Mouse (Mus musculus) forebrain, embryonic 12.5 days (tissue): ENCODE measurements at regions not wholly inside any gene's neighbourhood (a gene's known extent, or its start where the extent isn't known, plus 50 kb on each side); places are given as distances from the start of the nearest gene placed in this dataset.

ENCODE experiments used
- ATAC-seq: fragments of 200-750 bp; cut with Nextera tagmentation; 2 replicates; pipeline ENCODE4 v1.8.0; 2017; ENCODE audit warnings: moderate TSS enrichment; ENCODE audit not compliant: low FRiP score
- H3K27ac ChIP-seq: fragments of 300-500 bp; sonication (generic); 2 replicates; pipeline ENCODE4 v1.5.1; 2016; ENCODE audit warnings: mild to moderate bottlenecking
- H3K27me3 ChIP-seq: fragments of 300-500 bp; sonication (generic); 2 replicates; pipeline ENCODE4 v1.6.1; 2016; ENCODE audit warnings: mild to moderate bottlenecking
- H3K36me3 ChIP-seq: fragments of 300-500 bp; sonication (generic); replicated peaks from 2 replicates; pipeline ENCODE4 v1.6.1; 2016; ENCODE audit warnings: mild to moderate bottlenecking
- H3K4me1 ChIP-seq: fragments of 300-500 bp; sonication (generic); 2 replicates; pipeline ENCODE4 v1.6.1; 2016
- H3K4me2 ChIP-seq: fragments of 300-500 bp; sonication (generic); 2 replicates; pipeline ENCODE4 v1.6.1; 2016; ENCODE audit warnings: mild to moderate bottlenecking, moderate library complexity
- H3K4me3 ChIP-seq: fragments of 300-500 bp; sonication (generic); replicated peaks from 2 replicates; pipeline ENCODE4 v1.5.1; 2016; ENCODE audit warnings: mild to moderate bottlenecking
- H3K9ac ChIP-seq: fragments of 300-500 bp; sonication (generic); 2 replicates; pipeline ENCODE4 v1.6.1; 2016; ENCODE audit warnings: mild to moderate bottlenecking
- H3K9me3 ChIP-seq: fragments of 300-500 bp; sonication (generic); 2 replicates; pipeline ENCODE4 v1.6.1; 2016
- WGBS: fragments of 180-500 bp; shearing (Covaris S2); methylation state at CpG from one replicate; pipeline ENCODE4 v1.1.7; 2016; 5-methylcytosine and 5-hydroxymethylcytosine counted together

- Histone ChIP-seq H3K4me3 (no peak overlapping the region), H3K9ac (no peak overlapping the region), H3K36me3 (no peaks in the 10 kb centered on the region), H3K4me1 (peaks cover 12% of the 10 kb centered on the region), H3K27ac (no peak overlapping the region; the same call in 1 of the 2 replicates), H3K27me3 (peaks cover 5% of the 10 kb centered on the region; the same call in 1 of the 2 replicates), H3K4me2 (no peak overlapping the region), H3K9me3 (no peaks in the 10 kb centered on the region)
- ATAC-seq = peak; percentile 77; the same call in 1 of the 2 replicates
- WGBS = 55% methylated on average over 5 of the region's 5 CpGs
Observed at GRCm38 (mm10) chr3:147442925-147443690, 590.9 kb downstream of the Ttll7 start.

- Histone ChIP-seq H3K4me1 (peaks cover 12% of the 10 kb centered on the region), H3K4me3 (no peak overlapping the region), H3K9me3 (no peaks in the 10 kb centered on the region), H3K27ac (no peak overlapping the region; the same call in 1 of the 2 replicates), H3K36me3 (no peaks in the 10 kb centered on the region), H3K27me3 (peaks cover 5% of the 10 kb centered on the region; the same call in 1 of the 2 replicates), H3K9ac (no peak overlapping the region), H3K4me2 (no peak overlapping the region)
- ATAC-seq = peak; percentile 50
Observed at GRCm38 (mm10) chr3:147443691-147443960, 591.5 kb downstream of the Ttll7 start.

GRCm38 (mm10) chr3:147444005-147444763 is 592.0 kb downstream of the Ttll7 start:
- Histone ChIP-seq H3K27me3 (peaks cover 5% of the 10 kb centered on the region; the same call in 1 of the 2 replicates), H3K4me1 (peaks cover 12% of the 10 kb centered on the region), H3K4me2 (no peak overlapping the region), H3K9ac (no peak overlapping the region), H3K36me3 (no peaks in the 10 kb centered on the region), H3K9me3 (no peaks in the 10 kb centered on the region), H3K4me3 (no peak overlapping the region), H3K27ac (no peak overlapping the region)
- 72% methylated on average over 10 of the region's 10 CpGs for WGBS
- no peak for ATAC-seq

- Histone ChIP-seq H3K27me3 (peaks cover 5% of the 10 kb centered on the region; the same call in 1 of the 2 replicates), H3K36me3 (no peaks in the 10 kb centered on the region), H3K9ac (no peak overlapping the region), H3K27ac (no peak overlapping the region), H3K4me3 (no peak overlapping the region), H3K4me1 (peaks cover 12% of the 10 kb centered on the region), H3K9me3 (no peaks in the 10 kb centered on the region), H3K4me2 (no peak overlapping the region)
- WGBS = 85% methylated on average over 5 of the region's 5 CpGs
- no peak for ATAC-seq
Observed at GRCm38 (mm10) chr3:147445066-147445844, 593.1 kb downstream of the Ttll7 start.

GRCm38 (mm10) chr3:147445884-147446283 is 593.7 kb downstream of the Ttll7 start:
- Histone ChIP-seq H3K4me3 (no peak overlapping the region), H3K4me2 (no peak overlapping the region), H3K9me3 (no peaks in the 10 kb centered on the region), H3K36me3 (no peaks in the 10 kb centered on the region), H3K27ac (no peak overlapping the region), H3K27me3 (peaks cover 5% of the 10 kb centered on the region; the same call in 1 of the 2 replicates), H3K9ac (no peak overlapping the region), H3K4me1 (peaks cover 12% of the 10 kb centered on the region)
- WGBS = 81% methylated on average over 8 of the region's 8 CpGs
- ATAC-seq = no peak

GRCm38 (mm10) chr3:147452176-147452575 is 600.0 kb downstream of the Ttll7 start:
- H3K9ac ChIP-seq = no peak overlapping the region
- no peaks in the 10 kb centered on the region for H3K4me1 ChIP-seq
- WGBS = 75% methylated on average over 4 of the region's 4 CpGs

GRCm38 (mm10) chr3:147455383-147455782 is 603.2 kb downstream of the Ttll7 start:
- Histone ChIP-seq H3K4me3 (no peak overlapping the region), H3K4me1 (peaks cover 4% of the 10 kb centered on the region; the same call in 1 of the 2 replicates), H3K4me2 (no peak overlapping the region), H3K27ac (no peak overlapping the region), H3K9me3 (no peaks in the 10 kb centered on the region), H3K9ac (no peak overlapping the region), H3K27me3 (no peaks in the 10 kb centered on the region), H3K36me3 (no peaks in the 10 kb centered on the region)
- 67% methylated on average over 3 of the region's 3 CpGs for WGBS
- ATAC-seq = peak; percentile 71; the same call in 1 of the 2 replicates

More at GRCm38 (mm10) chr3:147452176-147452575, 600.0 kb downstream of the Ttll7 start:
- Histone ChIP-seq H3K36me3 (no peaks in the 10 kb centered on the region), H3K27ac (no peak overlapping the region), H3K9me3 (no peaks in the 10 kb centered on the region), H3K4me2 (no peak overlapping the region), H3K27me3 (no peaks in the 10 kb centered on the region), H3K4me3 (no peak overlapping the region)
- no peak for ATAC-seq

GRCm38 (mm10) chr3:147456294-147456693 is 604.1 kb downstream of the Ttll7 start:
- ATAC-seq = no peak

GRCm38 (mm10) chr3:147458115-147458514 is 605.9 kb downstream of the Ttll7 start:
- Histone ChIP-seq H3K36me3 (no peaks in the 10 kb centered on the region), H3K27ac (no peak overlapping the region), H3K4me2 (no peak overlapping the region), H3K4me1 (peaks cover 4% of the 10 kb centered on the region; the same call in 1 of the 2 replicates), H3K4me3 (no peak overlapping the region), H3K27me3 (no peaks in the 10 kb centered on the region), H3K9ac (no peak overlapping the region), H3K9me3 (no peaks in the 10 kb centered on the region)
- ATAC-seq = no peak
- 43% methylated on average over 4 of the region's 4 CpGs for WGBS

More at GRCm38 (mm10) chr3:147456294-147456693, 604.1 kb downstream of the Ttll7 start:
- no peak overlapping the region for H3K9ac ChIP-seq
- no peak overlapping the region for H3K4me3 ChIP-seq
- no peaks in the 10 kb centered on the region for H3K27me3 ChIP-seq
- WGBS = 55% methylated on average over 4 of the region's 4 CpGs
- no peak overlapping the region for H3K27ac ChIP-seq
- H3K9me3 ChIP-seq = no peaks in the 10 kb centered on the region
- H3K36me3 ChIP-seq = no peaks in the 10 kb centered on the region
- no peak overlapping the region for H3K4me2 ChIP-seq
- H3K4me1 ChIP-seq = peaks cover 4% of the 10 kb centered on the region; the same call in 1 of the 2 replicates

GRCm38 (mm10) chr3:147479890-147480289 is 627.7 kb downstream of the Ttll7 start:
- Histone ChIP-seq H3K27ac (no peak overlapping the region), H3K36me3 (no peaks in the 10 kb centered on the region), H3K4me1 (no peaks in the 10 kb centered on the region), H3K9ac (no peak overlapping the region), H3K9me3 (no peaks in the 10 kb centered on the region), H3K4me3 (no peak overlapping the region), H3K4me2 (no peak overlapping the region), H3K27me3 (no peaks in the 10 kb centered on the region)
- ATAC-seq = no peak
- 88% methylated on average over 1 of the region's 1 CpGs for WGBS
